Mouse (Mus musculus) midbrain, embryonic 10.5 days (tissue): ENCODE results near the gene Ralgds. TPM values are rescaled to one million over a fixed set of nuclear protein-coding genes. Genes with fewer than 3 reads are reported as not detected.
"Not testable (repeated sequence)": the region's sequence is repeated elsewhere in the genome, so short reads cannot be mapped to it uniquely, and the experiment has no call there.

Experiments used
- DNase-seq: peaks from one replicate; pipeline ENCODE4 v3.0.0-alpha.2; 2017; ENCODE audit warnings: low spot score
- H3K27ac ChIP-seq: fragments of 300-500 bp; sonication (generic); replicated peaks from 2 replicates; pipeline ENCODE4 v1.5.1; 2016; ENCODE audit warnings: mild to moderate bottlenecking
- H3K27me3 ChIP-seq: fragments of 300-500 bp; sonication (generic); 2 replicates; pipeline ENCODE4 v1.6.1; 2016; ENCODE audit warnings: low read depth, mild to moderate bottlenecking; ENCODE audit not compliant: poor library complexity, severe bottlenecking
- H3K36me3 ChIP-seq: fragments of 300-500 bp; sonication (generic); 2 replicates; pipeline ENCODE4 v1.6.1; 2016; ENCODE audit warnings: mild to moderate bottlenecking, moderate library complexity
- H3K4me1 ChIP-seq: fragments of 300-500 bp; sonication (generic); 2 replicates; pipeline ENCODE4 v1.6.1; 2016
- H3K4me3 ChIP-seq: fragments of 300-500 bp; sonication (generic); 2 replicates; pipeline ENCODE4 v1.5.1; 2016; ENCODE audit warnings: mild to moderate bottlenecking, moderate library complexity
- H3K9me3 ChIP-seq: fragments of 300-500 bp; sonication (generic); replicated peaks from 2 replicates; pipeline ENCODE4 v1.6.1; 2016; ENCODE audit warnings: mild to moderate bottlenecking
- WGBS: fragments of 180-500 bp; shearing (Covaris S2); methylation state at CpG from one replicate; pipeline ENCODE4 v1.1.7; 2016; 5-methylcytosine and 5-hydroxymethylcytosine counted together
- polyA plus RNA-seq: library from polyadenylated mRNA; unstranded; fragments of >200 nt; fragmentation: Nextera tagmentation; extraction: Ambion mirVana; gene quantifications from 2 replicates; pipeline ENCODE4 v1.2.1, GENCODE M21; 2016

The Ralgds gene
- 31.5 and 45.6 TPM in 2 replicates for polyA plus RNA-seq

GRCm38 (mm10) chr2:28512798-28513401 lies at the start of gene Ralgds:
TSS of gene Ralgds (plus strand) at chr2:28513125.
- DNase-seq = peak; percentile 78
- peak within 1 kb of the TSS; percentile 84 for H3K4me3 ChIP-seq
- H3K36me3 ChIP-seq = peaks cover 14% of the 10 kb centered on the region; the same call in 1 of the 2 replicates
- no peaks in the 10 kb centered on the region for H3K9me3 ChIP-seq
- peaks cover 16% of the 10 kb centered on the region for H3K27me3 ChIP-seq
- H3K27ac ChIP-seq = peak within 1 kb of the TSS; percentile 91
- peaks cover 51% of the 10 kb centered on the region for H3K4me1 ChIP-seq
- WGBS = under 1% methylated on average over 57 of the region's 71 CpGs

DNA sequence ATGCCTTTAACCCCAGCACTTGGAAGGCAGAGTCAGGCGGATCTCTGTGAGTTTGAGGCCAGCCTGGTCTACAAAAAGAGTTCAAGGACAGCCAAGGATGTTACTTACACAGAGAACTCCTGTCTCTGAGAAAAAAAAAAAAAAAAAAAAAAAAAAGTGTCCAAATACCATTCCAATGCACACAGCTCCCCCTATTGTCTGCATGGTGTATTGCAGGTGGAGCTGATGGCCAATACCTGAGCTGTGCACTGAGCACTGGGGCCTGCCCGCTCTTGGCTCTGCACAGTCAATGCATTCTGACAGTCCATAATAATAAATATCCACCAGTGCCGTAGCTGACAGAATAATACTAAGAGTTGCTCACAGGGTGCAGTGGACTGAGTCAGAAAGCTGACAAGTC lies 49.0 kb upstream of the Ralgds start:
- Histone ChIP-seq H3K4me3 (no peak overlapping the region), H3K4me1 (peaks cover 23% of the 10 kb centered on the region), H3K27ac (no peak overlapping the region), H3K36me3 (peaks cover 3% of the 10 kb centered on the region), H3K27me3 (peaks cover 18% of the 10 kb centered on the region), H3K9me3 (no peaks in the 10 kb centered on the region)
- peak; percentile 62 for DNase-seq
- WGBS = 40% methylated on average over 3 of the region's 3 CpGs

DNA sequence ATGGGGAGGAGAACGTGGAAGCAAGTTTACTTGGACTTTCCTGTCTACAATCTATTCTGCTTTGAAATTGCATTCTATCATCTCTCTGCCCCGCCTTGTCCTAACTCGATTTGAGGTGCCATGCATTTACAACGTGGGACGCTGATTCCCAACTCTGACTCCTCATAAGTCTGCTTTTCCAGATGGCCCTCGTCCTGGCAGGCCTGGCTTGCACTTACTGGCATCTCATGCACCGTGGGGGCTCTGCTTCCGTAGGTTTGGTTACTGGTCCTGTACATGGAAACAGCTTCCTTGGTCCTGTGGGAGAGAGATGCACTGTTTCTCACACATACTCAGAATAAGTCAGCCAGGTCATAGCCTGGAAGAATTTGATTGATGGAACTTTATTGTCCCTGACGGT lies 48.0 kb upstream of the Ralgds start:
- 86% methylated on average over 9 of the region's 9 CpGs for WGBS
- peaks cover 13% of the 10 kb centered on the region for H3K36me3 ChIP-seq
- H3K4me3 ChIP-seq = no peak overlapping the region
- no peak for DNase-seq
- no peaks in the 10 kb centered on the region for H3K9me3 ChIP-seq
- peaks cover 25% of the 10 kb centered on the region for H3K4me1 ChIP-seq
- no peak overlapping the region for H3K27ac ChIP-seq
- peaks cover 18% of the 10 kb centered on the region for H3K27me3 ChIP-seq

GRCm38 (mm10) chr2:28465836-28466518 lies 46.9 kb upstream of the Ralgds start, which contains the start of gene 1700007K13Rik:
TSS of gene 1700007K13Rik (minus strand) at chr2:28466332.
- peaks cover 25% of the 10 kb centered on the region for H3K4me1 ChIP-seq
- peak within 1 kb of the TSS; percentile 63; the same call in 1 of the 2 replicates for H3K27ac ChIP-seq
- WGBS = 6% methylated on average over 25 of the region's 25 CpGs
- peak within 1 kb of the TSS; percentile 48 for H3K4me3 ChIP-seq
- H3K36me3 ChIP-seq = peaks cover 24% of the 10 kb centered on the region
- DNase-seq = peak; percentile 78
- H3K27me3 ChIP-seq = peaks cover 18% of the 10 kb centered on the region
- no peaks in the 10 kb centered on the region for H3K9me3 ChIP-seq

DNA sequence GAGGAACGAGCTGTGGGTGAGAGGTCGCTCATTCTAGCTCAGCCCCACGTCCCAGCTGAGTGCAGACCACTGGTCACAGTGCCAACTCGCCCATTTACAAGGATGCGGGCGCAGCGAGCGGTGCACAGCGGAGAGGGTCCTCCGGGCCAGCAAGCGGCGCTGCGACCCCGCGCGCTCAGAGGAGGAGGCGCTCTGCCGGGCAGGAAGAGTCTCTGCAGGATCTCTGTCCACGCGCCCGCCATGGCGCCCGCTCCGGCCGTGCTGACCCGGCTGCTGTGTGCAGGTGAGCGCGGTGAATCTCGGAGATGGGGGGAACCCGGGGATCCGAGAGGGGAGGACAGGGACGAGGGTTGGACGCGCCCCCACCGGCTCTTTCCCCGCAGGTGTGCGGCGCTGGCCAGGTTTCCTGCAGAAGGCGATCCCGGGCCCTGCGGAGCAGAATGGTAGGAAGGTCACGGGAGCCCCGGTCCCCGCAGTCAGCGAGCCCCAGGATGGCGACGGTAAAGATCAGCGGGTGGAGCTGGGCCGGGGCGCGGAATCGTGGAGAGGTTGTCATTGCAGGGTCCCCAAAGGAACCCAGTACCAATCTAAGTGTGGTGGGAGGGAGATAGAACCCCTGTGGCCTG lies 45.0 kb upstream of the Ralgds start, which contains the start of gene Mrps2:
Mrps2 (plus strand) TSS at position 207 of the 626 bp plus-strand sequence.
- Histone ChIP-seq H3K36me3 (peaks cover 44% of the 10 kb centered on the region), H3K27ac (peak within 1 kb of the TSS; percentile 95), H3K27me3 (peaks cover 18% of the 10 kb centered on the region), H3K4me1 (peaks cover 25% of the 10 kb centered on the region), H3K4me3 (peak within 1 kb of the TSS; percentile 92), H3K9me3 (no peaks in the 10 kb centered on the region; the same call in 1 of the 2 replicates)
- DNase-seq = peak; percentile 93
- under 1% methylated on average over 52 of the region's 52 CpGs for WGBS

GRCm38 (mm10) chr2:28468486-28469225 lies 44.3 kb upstream of the Ralgds start:
- Histone ChIP-seq H3K4me1 (peaks cover 25% of the 10 kb centered on the region), H3K36me3 (peaks cover 50% of the 10 kb centered on the region), H3K27me3 (peaks cover 18% of the 10 kb centered on the region), H3K9me3 (no peaks in the 10 kb centered on the region; the same call in 1 of the 2 replicates), H3K27ac (peak overlapping the region; percentile 95), H3K4me3 (peak overlapping the region; percentile 92)
- DNase-seq = no peak
- WGBS = 53% methylated on average over 18 of the region's 18 CpGs

GRCm38 (mm10) chr2:28469461-28469860 lies 43.5 kb upstream of the Ralgds start:
- no peak for DNase-seq
- peaks cover 13% of the 10 kb centered on the region for H3K27me3 ChIP-seq
- H3K36me3 ChIP-seq = peaks cover 50% of the 10 kb centered on the region
- no peaks in the 10 kb centered on the region; the same call in 1 of the 2 replicates for H3K9me3 ChIP-seq
- H3K27ac ChIP-seq = no peak overlapping the region
- 95% methylated on average over 14 of the region's 14 CpGs for WGBS
- peak overlapping the region; percentile 92 for H3K4me3 ChIP-seq
- peaks cover 25% of the 10 kb centered on the region for H3K4me1 ChIP-seq

DNA sequence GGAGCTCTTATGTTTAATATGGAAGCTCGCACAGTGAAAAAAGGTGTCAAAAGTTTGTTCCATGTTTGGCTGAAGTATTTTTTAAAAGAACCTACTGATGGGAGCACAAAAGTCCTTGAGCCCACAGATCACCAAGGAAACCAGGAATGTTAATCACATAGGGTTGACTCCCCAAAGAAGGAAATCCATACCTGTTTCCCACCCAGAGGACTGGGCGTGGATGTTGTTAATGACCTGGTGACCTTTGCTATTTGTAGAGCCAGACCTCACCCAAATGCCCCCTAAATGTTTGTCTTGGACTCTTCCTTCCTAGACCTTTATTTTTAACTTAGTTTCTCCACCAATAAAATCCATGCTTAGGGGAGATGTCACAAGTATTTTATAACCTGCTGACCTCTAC lies 42.3 kb upstream of the Ralgds start:
- H3K4me3 ChIP-seq = no peak overlapping the region
- H3K9me3 ChIP-seq = no peaks in the 10 kb centered on the region; the same call in 1 of the 2 replicates

GRCm38 (mm10) chr2:28472011-28472410 lies 40.9 kb upstream of the Ralgds start:
- H3K9me3 ChIP-seq, H3K27ac ChIP-seq, H3K4me1 ChIP-seq, DNase-seq, H3K27me3 ChIP-seq, H3K4me3 ChIP-seq: not testable (repeated sequence)
- 94% methylated on average over 8 of the region's 8 CpGs for WGBS
- H3K36me3 ChIP-seq = peaks cover 50% of the 10 kb centered on the region

More for the DNA sequence above, 42.3 kb upstream of the Ralgds start:
- Histone ChIP-seq H3K36me3 (peaks cover 50% of the 10 kb centered on the region), H3K27ac (no peak overlapping the region), H3K27me3 (peaks cover 1% of the 10 kb centered on the region; the same call in 1 of the 2 replicates), H3K4me1 (peaks cover 20% of the 10 kb centered on the region)
- no peak for DNase-seq
- 99% methylated on average over 2 of the region's 2 CpGs for whole genome bisulfite sequencing

- not testable (repeated sequence) for H3K36me3 ChIP-seq, H3K27me3 ChIP-seq, H3K27ac ChIP-seq, H3K4me1 ChIP-seq, H3K9me3 ChIP-seq, H3K4me3 ChIP-seq, DNase-seq
- WGBS = 88% methylated on average over 5 of the region's 5 CpGs
Measured at GRCm38 (mm10) chr2:28477993-28478392, 34.9 kb upstream of the Ralgds start.

- Histone ChIP-seq H3K4me1 (peaks cover 4% of the 10 kb centered on the region; the same call in 1 of the 2 replicates), H3K4me3 (no peak overlapping the region), H3K27ac (no peak overlapping the region), H3K27me3 (no peaks in the 10 kb centered on the region), H3K36me3 (no peaks in the 10 kb centered on the region), H3K9me3 (no peaks in the 10 kb centered on the region)
- WGBS = 83% methylated on average over 20 of the region's 20 CpGs
- DNase-seq = no peak
Measured at GRCm38 (mm10) chr2:28479208-28480204, 33.4 kb upstream of the Ralgds start.
